Mouse (Mus musculus) embryonic facial prominence, embryonic 12.5 days (tissue): ENCODE data around the gene Srrm2. TPM values are rescaled to one million over a fixed set of nuclear protein-coding genes. Genes with fewer than 3 reads are reported as not detected.
A peak's percentile ranks its signal among the peaks of the same experiment; 100 is the strongest.

Experiments used
- ATAC-seq: fragments of 200-750 bp; cut with Nextera tagmentation; 2 replicates; pipeline ENCODE4 v1.8.0; 2017; ENCODE audit not compliant: insufficient number of reproducible peaks, insufficient read depth, low FRiP score, low TSS enrichment
- H3K27ac ChIP-seq: fragments of 300-500 bp; sonication (generic); 2 replicates; pipeline ENCODE4 v1.5.1; 2016; ENCODE audit warnings: mild to moderate bottlenecking
- H3K27me3 ChIP-seq: fragments of 300-500 bp; sonication (generic); 2 replicates; pipeline ENCODE4 v1.6.1; 2016; ENCODE audit warnings: mild to moderate bottlenecking, moderate library complexity
- H3K36me3 ChIP-seq: fragments of 300-500 bp; sonication (generic); 2 replicates; pipeline ENCODE4 v1.6.1; 2016; ENCODE audit warnings: mild to moderate bottlenecking
- H3K4me1 ChIP-seq: fragments of 300-500 bp; sonication (generic); 2 replicates; pipeline ENCODE4 v1.6.1; 2016
- H3K4me2 ChIP-seq: fragments of 300-500 bp; sonication (generic); replicated peaks from 2 replicates; pipeline ENCODE4 v1.6.1; 2016; ENCODE audit warnings: mild to moderate bottlenecking, moderate library complexity
- H3K4me3 ChIP-seq: fragments of 300-500 bp; sonication (generic); 2 replicates; pipeline ENCODE4 v1.5.1; 2016; ENCODE audit warnings: mild to moderate bottlenecking
- H3K9ac ChIP-seq: fragments of 300-500 bp; sonication (generic); 2 replicates; pipeline ENCODE4 v1.6.1; 2016; ENCODE audit warnings: mild to moderate bottlenecking, moderate library complexity
- H3K9me3 ChIP-seq: fragments of 300-500 bp; sonication (generic); 2 replicates; pipeline ENCODE4 v1.6.1; 2016; ENCODE audit warnings: mild to moderate bottlenecking, moderate library complexity
- WGBS: fragments of 180-500 bp; shearing (Covaris S2); methylation state at CpG from one replicate; pipeline ENCODE4 v1.1.7; 2016; 5-methylcytosine and 5-hydroxymethylcytosine counted together
- microRNA-seq: library from miRNA; unstranded; fragments of <30 nt; microRNA quantifications from one replicate; pipeline ENCODE4, GENCODE M21; 2017
- polyA plus RNA-seq: library from polyadenylated mRNA; unstranded; fragments of >200 nt; fragmentation: Nextera tagmentation; extraction: Ambion mirVana; gene quantifications from 2 replicates; pipeline ENCODE4 v1.2.1, GENCODE M21; 2016

Gene Srrm2
- polyA plus RNA-seq, 1 experiment from 2014 or later: 657 TPM

DNA sequence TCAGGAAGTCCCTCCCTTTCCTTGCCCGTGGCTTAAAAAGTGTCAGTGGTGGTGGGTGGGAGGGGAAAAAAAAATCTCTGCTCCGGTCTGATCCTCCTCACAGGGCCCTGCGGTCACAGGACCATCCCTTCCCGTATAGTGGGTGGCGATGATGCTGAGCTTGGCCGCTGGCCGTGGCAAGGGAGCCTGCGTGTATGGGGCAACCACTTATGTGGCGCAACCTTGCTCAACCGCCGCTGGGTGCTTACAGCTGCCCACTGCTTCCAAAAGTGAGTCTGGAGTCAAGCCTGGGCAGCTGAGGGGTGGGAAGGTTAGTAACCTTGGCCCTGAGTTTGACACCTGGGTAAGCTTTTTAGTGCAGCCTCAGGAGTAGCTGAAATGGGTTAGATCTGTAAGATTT is 78.2 kb downstream of the Srrm2 start:
- Histone ChIP-seq H3K27me3 (no peaks in the 10 kb centered on the region), H3K4me1 (no peaks in the 10 kb centered on the region), H3K4me2 (no peak overlapping the region), H3K36me3 (no peaks in the 10 kb centered on the region), H3K4me3 (no peak overlapping the region), H3K27ac (no peak overlapping the region), H3K9me3 (no peaks in the 10 kb centered on the region), H3K9ac (no peak overlapping the region)
- ATAC-seq: no peak
- WGBS: 91% methylated on average over 11 of the region's 11 CpGs

Small RNAs within 50 kb of the gene (microRNA-seq; reads per million reads assigned to microRNA genes)
- 2.2 reads per million, percentile 7 among the genes with 10 or more reads in this experiment for gene Mir5125

Other genes with a start within 250 kb of the Srrm2 start
- gene Zfp213, start 226.3 kb upstream of the Srrm2 start, polyA plus RNA-seq: 24.3 and 26.8 TPM in 2 replicates
- 23.8 and 24.1 TPM in 2 replicates for gene Zfp13, start 191.0 kb upstream of the Srrm2 start, polyA plus RNA-seq
- gene Zscan10, start 189.7 kb upstream of the Srrm2 start, polyA plus RNA-seq: 0.20 and 0.67 TPM in 2 replicates
- 0.84 and 1.3 TPM in 2 replicates for gene Mmp25, start 145.3 kb upstream of the Srrm2 start, polyA plus RNA-seq
- 1.3 and 1.9 TPM in 2 replicates for gene Bicdl2, start 130.0 kb upstream of the Srrm2 start, polyA plus RNA-seq
- gene Hcfc1r1, start 116.9 kb upstream of the Srrm2 start, polyA plus RNA-seq: 60.3 and 61.2 TPM in 2 replicates
- gene Thoc6, start 116.7 kb upstream of the Srrm2 start, polyA plus RNA-seq: 49.6 and 51.7 TPM in 2 replicates
- gene Tnfrsf12a, start 113.1 kb upstream of the Srrm2 start, polyA plus RNA-seq: 8.6 and 9.2 TPM in 2 replicates
- gene Cldn6, start 111.3 kb upstream of the Srrm2 start, polyA plus RNA-seq: 49.2 and 52.4 TPM in 2 replicates
- gene Cldn9, start 106.5 kb upstream of the Srrm2 start, polyA plus RNA-seq: 12.6 and 13.5 TPM in 2 replicates
- gene 1520401A03Rik, start 67.7 kb upstream of the Srrm2 start, polyA plus RNA-seq: 0.66 and 1.0 TPM in 2 replicates
- 54.2 and 54.6 TPM in 2 replicates for gene Pkmyt1, start 64.2 kb upstream of the Srrm2 start, polyA plus RNA-seq
- 14.8 and 16.0 TPM in 2 replicates for gene Paqr4, start 49.7 kb upstream of the Srrm2 start, polyA plus RNA-seq
- gene Kremen2, start 44.7 kb upstream of the Srrm2 start, polyA plus RNA-seq: 23.4 and 25.1 TPM in 2 replicates
- gene Flywch1, start 18.9 kb upstream of the Srrm2 start, polyA plus RNA-seq: 122 and 125 TPM in 2 replicates
- 57.7 and 58.5 TPM in 2 replicates for gene Flywch2, start 4.5 kb upstream of the Srrm2 start, polyA plus RNA-seq
- gene Elob, start 38.6 kb downstream of the Srrm2 start, polyA plus RNA-seq: 1,164 and 1,169 TPM in 2 replicates
- gene Prss33, start 45.5 kb downstream of the Srrm2 start, polyA plus RNA-seq: 0.46 and 0.59 TPM in 2 replicates
- not detected in 2 replicates for gene Prss32, start 53.3 kb downstream of the Srrm2 start, polyA plus RNA-seq
- gene Prss41, start 53.6 kb downstream of the Srrm2 start, polyA plus RNA-seq: 2.2 and 2.5 TPM in 2 replicates
- not detected in 2 replicates for gene Prss21, start 77.5 kb downstream of the Srrm2 start, polyA plus RNA-seq
- not detected in 2 replicates for gene Dcpp1, start 90.3 kb downstream of the Srrm2 start, polyA plus RNA-seq
- not detected in 2 replicates for gene Dcpp2, start 90.3 kb downstream of the Srrm2 start, polyA plus RNA-seq
- gene Dcpp3, start 126.9 kb downstream of the Srrm2 start, polyA plus RNA-seq: not detected in 2 replicates
- not detected in 2 replicates for gene Sbp, start 151.1 kb downstream of the Srrm2 start, polyA plus RNA-seq
- gene Sbpl, start 164.7 kb downstream of the Srrm2 start, polyA plus RNA-seq: not detected in 2 replicates
- gene Prss30, start 190.0 kb downstream of the Srrm2 start, polyA plus RNA-seq: not detected in 2 replicates
- 1.2 and 1.7 TPM in 2 replicates for gene Prss22, start 207.6 kb downstream of the Srrm2 start, polyA plus RNA-seq
- 0.22 and 0.24 TPM in 2 replicates for gene Prss27, start 247.6 kb downstream of the Srrm2 start, polyA plus RNA-seq